Mouse (Mus musculus): ENCODE results near the gene Pam. TPM values are rescaled to one million over a fixed set of nuclear protein-coding genes. Genes with fewer than 3 reads are reported as not detected.
A peak's percentile ranks its signal among the peaks of the same experiment; 100 is the strongest.

Pam gene
- polyA plus RNA-seq, 1 experiment from 2014 or later: 65.3 TPM

DNA sequence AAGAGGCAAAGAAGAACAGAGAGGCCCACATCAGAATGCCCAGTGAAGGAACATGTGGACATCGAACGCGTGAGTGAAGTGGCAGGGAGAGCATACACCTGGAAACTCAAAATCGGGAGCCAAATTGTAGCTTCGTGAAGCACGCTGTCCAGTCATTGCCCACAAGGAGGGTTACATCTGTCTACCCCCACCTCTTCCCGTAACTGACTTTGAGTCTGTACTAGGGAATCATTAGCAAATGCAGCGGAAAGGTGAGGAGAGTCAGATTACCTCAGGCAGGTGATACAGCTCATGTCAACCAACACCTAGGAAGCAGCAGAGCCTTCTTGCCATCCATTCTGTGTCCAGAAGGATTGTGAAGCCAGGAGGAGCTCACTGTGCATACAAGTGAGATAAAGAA is 39.9 kb downstream of the Pam start:
- Histone ChIP-seq H3K27ac (ENCODE audit: low read depth) (no peak overlapping the region), H3K4me2 (ENCODE audit: low read length) (no peak overlapping the region), H3K9ac (ENCODE audit: low read length) (no peak overlapping the region), H3K36me3 (ENCODE audit: control insufficient read depth, insufficient read depth, low read length) (no peaks in the 10 kb centered on the region), H3K4me1 (replicated peaks; ENCODE audit: control insufficient read depth, insufficient read depth, low read length) (peaks cover 5% of the 10 kb centered on the region; the same call in 1 of the 2 replicates), H3K9me3 (ENCODE audit: control insufficient read depth, low read length) (no peaks in the 10 kb centered on the region), H3K27me3 (replicated peaks; ENCODE audit: control insufficient read depth, insufficient read depth, low read length) (no peaks in the 10 kb centered on the region), H3K4me3 (ENCODE audit: low read depth, low read length) (no peak overlapping the region)
- DNase-seq (ENCODE audit: low spot score) (no peak), ATAC-seq (replicated peaks; ENCODE audit: low FRiP score, low TSS enrichment, low read depth) (no peak)
- WGBS: 91% methylated on average over 8 of the region's 8 CpGs

DNA sequence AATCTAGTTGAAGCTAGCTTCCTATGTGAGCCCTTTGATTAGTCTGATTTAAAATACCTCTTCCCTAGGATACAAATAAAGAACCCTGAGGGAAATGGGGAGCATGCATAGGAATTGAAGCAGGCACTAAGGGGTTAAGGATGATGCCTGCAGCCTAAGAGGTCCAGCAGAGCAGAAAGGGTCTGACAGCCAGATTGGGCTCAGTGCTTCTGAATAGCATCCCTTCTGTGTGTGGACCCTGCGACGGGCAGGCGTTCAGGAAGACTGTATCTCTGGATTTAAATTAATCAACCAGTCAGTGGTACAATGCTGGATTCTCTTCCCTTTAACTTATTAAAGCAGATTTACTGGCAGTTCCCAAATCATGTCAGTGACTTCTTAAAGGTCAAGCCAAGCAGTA is 41.5 kb downstream of the Pam start:
- no peaks in the 10 kb centered on the region for H3K27me3 ChIP-seq (replicated peaks; ENCODE audit: control insufficient read depth, insufficient read depth, low read length)
- WGBS: 41% methylated on average over 3 of the region's 3 CpGs
- H3K9ac ChIP-seq (ENCODE audit: low read length): no peak overlapping the region
- H3K9me3 ChIP-seq (ENCODE audit: control insufficient read depth, low read length): no peaks in the 10 kb centered on the region
- H3K36me3 ChIP-seq (ENCODE audit: control insufficient read depth, insufficient read depth, low read length): no peaks in the 10 kb centered on the region
- peaks cover 5% of the 10 kb centered on the region; the same call in 1 of the 2 replicates for H3K4me1 ChIP-seq (replicated peaks; ENCODE audit: control insufficient read depth, insufficient read depth, low read length)
- H3K27ac ChIP-seq (ENCODE audit: low read depth): no peak overlapping the region
- no peak overlapping the region for H3K4me2 ChIP-seq (ENCODE audit: low read length)
- ATAC-seq (replicated peaks; ENCODE audit: low FRiP score, low TSS enrichment, low read depth): no peak
- no peak for DNase-seq (ENCODE audit: low spot score)
- no peak overlapping the region for H3K4me3 ChIP-seq (ENCODE audit: low read depth, low read length)

DNA sequence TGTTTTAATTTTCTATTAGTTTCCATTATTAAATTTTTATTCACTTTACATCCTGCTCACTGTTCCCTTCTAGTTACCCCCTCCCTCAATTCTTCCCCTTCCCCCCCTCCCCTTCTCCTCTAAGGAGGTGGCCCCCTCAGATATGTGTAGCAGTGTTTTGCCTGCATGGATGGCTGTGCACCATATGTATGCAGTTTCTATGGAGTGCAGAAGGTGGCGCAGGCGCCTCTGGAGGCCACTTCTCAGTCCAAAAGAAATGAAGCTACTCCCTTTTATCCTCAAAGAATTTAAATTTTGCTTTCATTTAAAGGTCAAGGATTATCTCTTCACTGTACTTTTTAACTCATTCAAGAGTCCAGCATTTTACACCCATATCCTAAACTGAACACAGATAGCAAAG is 42.0 kb downstream of the Pam start:
- H3K27ac ChIP-seq (ENCODE audit: low read depth): no peak overlapping the region
- ATAC-seq (replicated peaks; ENCODE audit: low FRiP score, low TSS enrichment, low read depth) (no peak), DNase-seq (ENCODE audit: low spot score) (no peak)
- 96% methylated on average over 2 of the region's 2 CpGs for WGBS
- H3K4me3 ChIP-seq (ENCODE audit: low read depth, low read length): no peak overlapping the region
- H3K4me1 ChIP-seq (replicated peaks; ENCODE audit: control insufficient read depth, insufficient read depth, low read length): peaks cover 5% of the 10 kb centered on the region; the same call in 1 of the 2 replicates
- H3K36me3 ChIP-seq (ENCODE audit: control insufficient read depth, insufficient read depth, low read length): no peaks in the 10 kb centered on the region
- H3K9ac ChIP-seq (ENCODE audit: low read length): no peak overlapping the region
- no peaks in the 10 kb centered on the region for H3K27me3 ChIP-seq (replicated peaks; ENCODE audit: control insufficient read depth, insufficient read depth, low read length)
- no peak overlapping the region for H3K4me2 ChIP-seq (ENCODE audit: low read length)
- no peaks in the 10 kb centered on the region for H3K9me3 ChIP-seq (ENCODE audit: control insufficient read depth, low read length)

DNA sequence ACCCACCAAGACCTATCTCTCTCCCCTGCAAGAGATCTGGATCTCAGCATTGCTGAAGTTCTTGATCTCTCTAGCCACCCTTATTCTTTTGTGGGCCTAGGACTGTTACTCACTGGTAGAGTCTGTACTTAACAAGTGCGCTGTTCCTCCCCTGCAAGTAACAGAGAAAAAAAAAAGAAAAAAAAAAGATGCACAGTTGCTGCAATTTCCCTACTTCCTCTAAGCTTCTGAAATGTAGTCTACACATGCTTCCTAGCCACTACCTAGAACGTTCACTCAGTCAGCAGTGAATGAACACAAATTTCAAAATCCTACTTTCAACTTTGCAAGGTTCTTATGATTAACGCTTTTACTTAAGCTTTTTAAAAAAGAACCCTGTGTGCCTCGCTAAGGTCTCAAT is 42.7 kb downstream of the Pam start:
- Histone ChIP-seq H3K9ac (ENCODE audit: low read length) (no peak overlapping the region), H3K27me3 (replicated peaks; ENCODE audit: control insufficient read depth, insufficient read depth, low read length) (no peaks in the 10 kb centered on the region), H3K4me3 (ENCODE audit: low read depth, low read length) (no peak overlapping the region), H3K9me3 (ENCODE audit: control insufficient read depth, low read length) (no peaks in the 10 kb centered on the region), H3K27ac (ENCODE audit: low read depth) (no peak overlapping the region), H3K4me2 (ENCODE audit: low read length) (no peak overlapping the region), H3K4me1 (replicated peaks; ENCODE audit: control insufficient read depth, insufficient read depth, low read length) (peaks cover 9% of the 10 kb centered on the region; the same call in 1 of the 2 replicates), H3K36me3 (ENCODE audit: control insufficient read depth, insufficient read depth, low read length) (no peaks in the 10 kb centered on the region)
- WGBS: 87% methylated on average over 4 of the region's 4 CpGs
- ATAC-seq (replicated peaks; ENCODE audit: low FRiP score, low TSS enrichment, low read depth): no peak
- no peak for DNase-seq (ENCODE audit: low spot score)

DNA sequence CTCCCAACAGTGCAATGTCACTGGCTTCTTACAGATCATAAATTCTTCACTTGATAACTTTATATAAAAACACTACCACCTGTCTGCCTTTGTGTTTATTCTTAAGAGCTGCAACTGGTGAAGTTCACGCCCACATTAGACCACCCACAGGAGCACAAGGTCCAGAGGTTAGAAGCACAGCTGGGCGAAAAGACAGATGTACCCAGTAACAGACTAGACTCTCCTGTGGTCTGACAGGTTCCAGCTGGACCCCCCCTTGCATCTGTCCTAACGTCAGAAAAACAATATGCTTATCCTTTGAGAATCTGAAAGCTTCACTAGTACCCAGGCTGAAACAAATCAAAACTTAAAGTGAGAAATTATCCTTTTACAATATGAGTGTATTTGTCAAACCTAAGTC is 44.4 kb downstream of the Pam start:
- Histone ChIP-seq H3K4me3 (ENCODE audit: low read depth, low read length) (no peak overlapping the region), H3K27ac (ENCODE audit: low read depth) (peak overlapping the region; percentile 6; the same call in 1 of the 2 replicates), H3K9me3 (ENCODE audit: control insufficient read depth, low read length) (no peaks in the 10 kb centered on the region), H3K36me3 (ENCODE audit: control insufficient read depth, insufficient read depth, low read length) (no peaks in the 10 kb centered on the region), H3K27me3 (replicated peaks; ENCODE audit: control insufficient read depth, insufficient read depth, low read length) (no peaks in the 10 kb centered on the region), H3K4me2 (ENCODE audit: low read length) (no peak overlapping the region), H3K4me1 (replicated peaks; ENCODE audit: control insufficient read depth, insufficient read depth, low read length) (peaks cover 15% of the 10 kb centered on the region; the same call in 1 of the 2 replicates), H3K9ac (ENCODE audit: low read length) (no peak overlapping the region)
- ATAC-seq (replicated peaks; ENCODE audit: low FRiP score, low TSS enrichment, low read depth) (no peak; the same call in 1 of the 2 replicates), DNase-seq (ENCODE audit: low spot score) (no peak)
- WGBS: 27% methylated on average over 3 of the region's 3 CpGs

DNA sequence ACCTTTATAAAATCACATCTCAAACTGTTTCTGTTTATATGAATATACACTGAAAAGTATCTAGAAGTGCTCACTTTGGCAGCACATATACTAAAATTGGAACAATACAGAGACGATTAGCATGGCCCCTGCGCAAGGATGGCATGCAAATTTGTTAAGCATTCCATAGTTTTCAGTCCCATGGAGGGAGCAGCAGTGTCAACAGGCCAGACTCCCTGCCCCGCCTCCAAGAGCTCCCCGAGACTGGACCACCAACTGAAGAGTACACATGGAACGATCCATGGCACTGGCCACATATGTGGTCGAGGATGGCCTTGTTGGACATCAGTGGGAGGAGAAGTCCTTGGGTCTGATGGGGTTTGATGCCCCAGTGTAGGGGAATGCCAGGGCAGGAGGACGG is 45.7 kb downstream of the Pam start:
- WGBS: 84% methylated on average over 7 of the region's 7 CpGs
- DNase-seq (ENCODE audit: low spot score) (no peak), ATAC-seq (replicated peaks; ENCODE audit: low FRiP score, low TSS enrichment, low read depth) (no peak)
- Histone ChIP-seq H3K9me3 (ENCODE audit: control insufficient read depth, low read length) (no peaks in the 10 kb centered on the region), H3K9ac (ENCODE audit: low read length) (no peak overlapping the region), H3K4me3 (ENCODE audit: low read depth, low read length) (no peak overlapping the region), H3K27me3 (replicated peaks; ENCODE audit: control insufficient read depth, insufficient read depth, low read length) (no peaks in the 10 kb centered on the region), H3K4me2 (ENCODE audit: low read length) (no peak overlapping the region), H3K27ac (ENCODE audit: low read depth) (no peak overlapping the region), H3K36me3 (ENCODE audit: control insufficient read depth, insufficient read depth, low read length) (no peaks in the 10 kb centered on the region), H3K4me1 (replicated peaks; ENCODE audit: control insufficient read depth, insufficient read depth, low read length) (peaks cover 15% of the 10 kb centered on the region; the same call in 1 of the 2 replicates)

DNA sequence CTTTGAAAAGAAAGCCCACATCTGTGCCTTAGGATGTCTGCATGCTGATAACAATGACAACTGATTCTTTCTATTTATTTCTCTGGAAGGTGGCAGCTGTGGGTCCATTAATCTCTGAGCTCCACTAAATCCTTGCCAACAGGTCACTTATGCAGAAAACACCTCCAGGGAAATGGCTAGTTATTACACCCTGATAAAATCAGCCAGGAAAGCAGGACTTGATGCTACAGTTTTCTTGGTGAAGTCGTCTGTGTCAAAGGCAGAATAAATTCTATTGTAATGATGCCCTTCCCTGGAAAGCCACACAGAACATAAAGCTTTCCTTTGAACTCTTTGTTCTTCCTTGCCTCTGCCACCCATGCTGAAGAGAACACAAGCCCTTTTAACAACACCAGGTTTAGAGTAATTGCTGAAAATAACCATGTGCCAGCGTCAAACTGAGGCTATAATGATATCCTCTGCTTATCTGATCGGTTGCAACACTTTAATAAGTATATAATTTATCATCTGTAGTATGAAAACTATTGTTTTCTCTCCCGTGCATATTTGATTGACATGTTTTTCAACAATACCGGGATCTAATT is 47.1 kb downstream of the Pam start:
- no peak overlapping the region for H3K4me3 ChIP-seq (ENCODE audit: low read depth, low read length)
- H3K4me1 ChIP-seq (replicated peaks; ENCODE audit: control insufficient read depth, insufficient read depth, low read length): peaks cover 15% of the 10 kb centered on the region; the same call in 1 of the 2 replicates
- no peaks in the 10 kb centered on the region for H3K36me3 ChIP-seq (ENCODE audit: control insufficient read depth, insufficient read depth, low read length)
- 0 out of 2 replicates have a peak overlapping the region, but pooled peaks have one; percentile 0 for H3K4me2 ChIP-seq (ENCODE audit: low read length)
- no peaks in the 10 kb centered on the region for H3K27me3 ChIP-seq (replicated peaks; ENCODE audit: control insufficient read depth, insufficient read depth, low read length)
- DNase-seq (ENCODE audit: low spot score) (no peak), ATAC-seq (replicated peaks; ENCODE audit: low FRiP score, low TSS enrichment, low read depth) (no peak)
- no peak overlapping the region for H3K27ac ChIP-seq (ENCODE audit: low read depth)
- WGBS: 35% methylated on average over 5 of the region's 5 CpGs
- no peak overlapping the region for H3K9ac ChIP-seq (ENCODE audit: low read length)
- H3K9me3 ChIP-seq (ENCODE audit: control insufficient read depth, low read length): no peaks in the 10 kb centered on the region

DNA sequence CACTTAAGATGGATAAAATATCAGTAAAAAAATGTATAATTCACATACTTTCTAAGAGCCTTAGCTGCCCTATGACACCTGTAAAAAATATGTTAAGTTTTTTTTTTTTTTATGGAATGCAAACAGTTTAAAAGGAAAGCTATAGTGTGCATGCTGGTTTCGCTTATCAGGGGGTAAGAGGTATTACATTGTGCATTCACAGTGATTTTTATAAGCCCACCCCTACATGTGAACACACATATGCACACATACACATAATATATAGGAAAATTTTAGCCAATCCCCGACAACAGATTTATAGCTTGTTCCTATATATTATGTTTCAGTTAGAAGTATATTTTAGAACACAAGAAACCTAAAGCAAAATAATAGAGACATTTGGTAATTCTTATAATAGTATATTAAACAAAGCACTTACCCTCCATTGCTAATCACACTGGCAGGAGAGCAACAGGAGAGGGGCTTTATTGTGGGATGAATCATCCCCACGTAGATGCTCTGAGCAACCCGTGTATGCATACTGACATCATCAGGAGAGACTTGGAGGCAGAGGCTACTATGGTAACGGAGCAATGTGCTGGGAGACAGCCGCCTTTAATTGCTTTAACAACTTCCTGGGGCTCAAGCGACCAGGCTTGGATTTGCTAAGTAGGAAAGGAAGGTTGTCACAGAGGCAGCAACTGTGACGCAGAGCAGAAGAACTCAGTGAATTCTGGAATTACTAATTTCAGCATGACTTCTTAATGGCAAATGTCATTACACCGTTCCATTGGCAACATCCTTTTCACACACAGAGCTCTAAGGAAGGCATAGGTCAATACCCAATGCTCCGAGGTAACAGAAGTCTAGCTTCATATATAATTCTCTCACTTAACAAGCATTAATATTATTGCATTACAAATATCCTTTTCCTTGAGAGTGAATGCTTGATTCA is 47.9 kb downstream of the Pam start:
- H3K4me1 ChIP-seq (replicated peaks; ENCODE audit: control insufficient read depth, insufficient read depth, low read length): peaks cover 15% of the 10 kb centered on the region; the same call in 1 of the 2 replicates
- no peak for DNase-seq (ENCODE audit: low spot score)
- H3K9ac ChIP-seq (ENCODE audit: low read length): no peak overlapping the region
- ATAC-seq (replicated peaks; ENCODE audit: low FRiP score, low TSS enrichment, low read depth): peak; percentile 90
- H3K27ac ChIP-seq (ENCODE audit: low read depth): no peak overlapping the region
- 25% methylated on average over 10 of the region's 10 CpGs for WGBS
- H3K9me3 ChIP-seq (ENCODE audit: control insufficient read depth, low read length): no peaks in the 10 kb centered on the region
- H3K36me3 ChIP-seq (ENCODE audit: control insufficient read depth, insufficient read depth, low read length): no peaks in the 10 kb centered on the region
- no peaks in the 10 kb centered on the region for H3K27me3 ChIP-seq (replicated peaks; ENCODE audit: control insufficient read depth, insufficient read depth, low read length)
- H3K4me2 ChIP-seq (ENCODE audit: low read length): 0 out of 2 replicates have a peak overlapping the region, but pooled peaks have one; percentile 0
- no peak overlapping the region for H3K4me3 ChIP-seq (ENCODE audit: low read depth, low read length)
